8 mouse cellular contexts compared by ENCODE assay signal in the genomic region with DNA sequence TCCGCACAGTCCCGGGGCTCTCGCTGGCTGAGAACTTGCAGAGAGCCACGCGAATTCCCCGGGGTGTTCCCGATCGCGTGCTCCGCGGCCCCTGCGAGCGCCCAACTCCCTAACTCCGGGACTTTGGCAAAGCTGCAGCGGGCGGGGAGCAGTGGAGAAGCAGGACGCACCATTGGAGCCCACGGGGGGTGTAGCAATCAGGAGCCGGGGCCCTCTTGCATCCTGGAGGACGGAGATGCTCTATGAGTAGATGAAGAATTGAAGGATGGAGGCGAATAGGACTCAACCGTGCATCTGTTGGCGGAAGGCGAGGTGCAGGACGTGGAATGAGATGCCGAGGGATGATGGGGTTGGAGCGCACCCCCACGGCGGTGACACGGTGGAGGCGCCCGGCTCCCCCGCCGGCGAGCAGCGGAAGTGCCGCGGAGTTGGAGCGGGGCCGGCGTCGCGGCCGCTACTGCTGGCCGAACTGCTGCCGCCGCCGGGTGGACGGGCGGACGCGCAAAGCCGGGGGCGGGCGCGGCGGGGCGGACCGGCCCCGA. TPM values are rescaled to one million over a fixed set of nuclear protein-coding genes. Genes with fewer than 3 reads are reported as not detected.
DNase-seq lines count a peak whose midpoint lies in the region; ATAC-seq and TF ChIP-seq lines count a peak whose summit lies in the region.

TSS of gene Galnt10 (plus strand) at position 425 of the 542 bp plus-strand sequence.

- TF ChIP-seq CTCF in left cerebral cortex, adult 2 months (IDR thresholded peaks at IDR 0.05), result peak; percentile 75

- peak; percentile 89 for DNase-seq in adipocyte (ENCODE audit: low spot score)
- peak; percentile 89 for DNase-seq in embryo, embryonic 10 days (ENCODE audit: low spot score)
- peak; percentile 90 for DNase-seq in gastrocnemius, postnatal 10 days
- DNase-seq in hindlimb bud, embryonic 11.5 days (ENCODE audit: extremely low spot score, low read depth, low spot score), result peak; percentile 67
- DNase-seq in left cerebral cortex, adult 2 months (ENCODE audit: extremely low spot score in 1 of 2, low spot score in 2 of 2), result peak; percentile 84 to 88
- DNase-seq in right cerebral cortex, adult 18-20 months, result peak; percentile 84
- DNase-seq in urinary bladder, adult 2 months (ENCODE audit: low spot score), result peak; percentile 84

- peak within 1 kb of the TSS; percentile 59 for H3K4me3 ChIP-seq in left cerebral cortex, adult 2 months

- H3K27ac ChIP-seq in left cerebral cortex, adult 2 months, result peak within 1 kb of the TSS; percentile 85

- intact Hi-C loops in left cerebral cortex, adult 2 months (cut with DNase I), result loop anchor here (5.0 to 10.0 kb wide), 2 partner anchors 52 to 130 kb away; no protein-coding TSS in a partner anchor

- peak; percentile 82 for ATAC-seq in megakaryocyte, adult 5-6 weeks (ENCODE audit: poor library complexity, severe bottlenecking)

RNA-seq across cellular contexts. Expression of gene Galnt10, which starts in this region (rescaled TPM):
- total RNA-seq in gastrocnemius, postnatal 10 days (2021), result 10 to 100 TPM; 13.0 to 15.7 TPM
- total RNA-seq in left cerebral cortex, adult 2 months (2021), result 1 to 10 TPM; 5.9 to 7.4 TPM
- total RNA-seq in megakaryocyte, adult 5-6 weeks (2015), result 14.6 and 16.6 TPM in 2 replicates
- 22.2 and 28.7 TPM in 2 replicates for total RNA-seq in megakaryocyte, adult 5-6 weeks (2017)
- polyA plus RNA-seq in urinary bladder, adult 2 months (2012; rRNA removed), result 14.1 and 17.9 TPM in 2 replicates

Comparison
In these comparisons a context has a peak if more than half of its experiments do, and no peak if none do; other contexts are left out.
1. Peak in every context shown above with its lines: DNase-seq, ATAC-seq, H3K4me3 ChIP-seq and H3K27ac ChIP-seq.